Mouse (Mus musculus) ES-CJ7 (cell line): ENCODE measurements at regions not wholly inside any gene's neighbourhood (a gene's known extent, or its start where the extent isn't known, plus 50 kb on each side); places are given as distances from the start of the nearest gene placed in this dataset.

Experiments used
- DNase-seq: peaks from one replicate; pipeline ENCODE4 v3.0.0; 2011; ENCODE audit warnings: low read depth, low spot score

- DNase-seq = no peak
Observed at GRCm38 (mm10) chr1:144452141-144452540, 115.3 kb downstream of the Rgs21 start.

- no peak for DNase-seq
Observed at GRCm38 (mm10) chr1:144451731-144452130, 115.7 kb downstream of the Rgs21 start.

DNA sequence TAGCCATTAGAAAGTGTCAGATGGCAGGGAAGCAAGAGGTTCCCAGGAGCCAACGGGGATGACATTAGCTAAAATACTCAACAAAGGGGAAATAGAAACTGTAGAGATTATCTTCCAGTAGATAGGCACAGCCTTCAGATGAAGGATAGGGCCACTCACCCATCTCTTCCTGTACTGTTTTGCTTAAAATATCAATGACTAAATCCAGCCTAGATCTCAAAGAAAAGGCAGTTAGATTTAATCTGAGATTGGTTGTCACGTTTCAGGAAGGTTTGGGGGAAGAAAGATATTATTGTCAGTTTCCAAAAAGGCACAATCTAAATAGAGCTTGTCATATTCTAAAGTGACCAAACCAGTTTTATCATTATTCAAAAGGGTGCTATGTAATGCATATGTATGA is 130.8 kb downstream of the Rgs21 start:
- DNase-seq = no peak

GRCm38 (mm10) chr1:144432816-144433215 is 134.7 kb downstream of the Rgs21 start:
- DNase-seq = no peak

DNA sequence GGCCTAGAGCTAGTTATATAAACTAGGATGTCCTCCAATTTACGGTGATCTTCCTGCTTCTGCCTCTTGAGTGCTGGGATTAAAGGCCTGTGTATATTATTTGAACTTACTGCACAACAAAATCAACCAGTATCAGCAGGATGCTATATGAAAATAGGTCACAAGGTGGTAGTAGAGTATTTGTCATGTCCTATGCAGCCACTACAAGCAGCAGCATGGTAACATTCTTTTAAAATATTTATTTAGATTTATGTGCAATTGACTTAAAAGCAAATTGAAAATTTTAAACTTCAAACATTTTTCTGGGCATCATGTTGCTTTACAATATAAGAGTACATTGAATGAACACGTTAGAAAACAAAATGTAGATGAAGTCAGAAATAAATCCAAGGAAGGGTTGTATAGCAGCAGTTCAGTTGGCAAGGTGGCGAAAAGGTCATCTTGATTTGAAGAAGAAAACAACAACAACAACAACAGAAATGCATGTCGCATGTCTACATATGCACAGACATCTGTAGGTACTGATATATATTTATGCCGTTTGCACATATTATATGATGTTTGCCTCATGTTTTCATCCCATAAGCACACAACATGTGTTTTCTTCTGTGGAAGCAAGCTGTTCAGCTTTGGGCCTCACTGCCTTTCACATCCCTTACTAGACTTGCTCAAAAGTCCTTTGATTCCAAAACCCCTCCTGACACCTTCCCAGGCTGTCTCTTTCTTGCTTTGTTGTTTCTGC is 135.8 kb downstream of the Rgs21 start:
- DNase-seq = no peak

DNA sequence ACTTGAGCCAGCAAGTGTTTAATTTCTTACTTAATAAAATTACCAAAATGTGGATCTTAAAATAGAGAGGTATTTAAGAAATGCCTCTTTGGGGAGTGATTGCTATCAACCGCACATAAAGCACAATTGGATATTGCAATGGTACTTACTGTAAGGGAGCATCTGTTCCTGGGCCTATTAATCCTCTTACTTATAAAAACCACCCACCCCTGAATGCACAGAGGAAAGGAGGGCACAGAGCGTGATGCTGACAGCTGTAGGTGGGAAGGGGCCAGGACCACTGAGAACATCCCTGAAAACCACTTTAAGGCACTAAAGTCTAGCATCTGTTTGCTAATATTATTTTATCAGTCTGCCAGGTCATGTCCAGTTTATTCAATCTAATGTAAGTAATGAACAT is 146.1 kb downstream of the Rgs21 start:
- no peak for DNase-seq

DNA sequence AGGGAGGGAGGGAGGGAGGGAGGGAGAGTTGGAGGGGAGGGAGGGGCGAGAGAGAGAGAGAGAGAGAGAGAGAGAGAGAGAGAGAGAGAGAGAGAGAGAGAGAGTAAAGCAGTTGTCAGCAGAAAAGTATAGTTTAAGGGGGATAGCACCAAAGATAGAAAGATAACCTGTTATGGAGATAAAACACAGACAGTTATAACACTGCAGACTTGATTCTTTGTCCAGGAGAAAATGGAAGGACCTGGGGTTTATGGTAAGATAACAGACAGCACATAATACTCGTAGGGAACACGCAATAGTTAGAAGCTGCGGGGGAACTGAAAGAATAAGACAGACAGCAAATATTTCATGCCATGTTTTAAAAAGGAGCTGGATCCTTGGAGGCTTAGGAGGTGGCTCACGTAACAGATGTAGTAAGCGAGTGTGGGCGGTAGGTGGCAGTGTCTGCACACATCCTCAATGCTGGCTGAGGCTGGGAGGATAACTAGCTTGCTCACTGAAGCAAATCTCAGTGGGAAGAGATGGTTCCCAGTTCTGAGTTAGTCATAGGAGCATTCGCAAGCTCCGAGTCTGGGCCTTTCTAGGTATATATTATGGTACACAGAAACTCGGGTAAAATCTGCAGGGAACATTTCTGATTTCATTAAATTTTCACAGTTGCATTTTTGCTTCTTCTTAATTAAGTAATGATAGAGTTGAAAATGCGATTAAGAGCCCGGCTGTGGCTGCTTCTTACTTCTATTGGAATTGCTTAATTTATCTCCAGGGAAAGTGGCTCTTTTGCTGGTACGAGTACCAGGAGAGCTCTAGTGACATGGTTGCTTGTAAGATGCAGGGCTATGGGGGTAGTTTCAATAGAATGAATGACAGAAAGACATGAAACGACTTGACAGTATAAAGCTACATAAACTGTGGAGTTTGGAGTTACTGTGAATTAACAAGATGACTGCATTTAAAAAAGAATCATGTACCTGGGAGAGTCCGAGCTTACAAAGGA is 157.6 kb upstream of the Rgs1 start:
- DNase-seq = peak; percentile 79

- DNase-seq = no peak
Observed at GRCm38 (mm10) chr1:144405724-144406123, 156.7 kb upstream of the Rgs1 start.

GRCm38 (mm10) chr1:144405031-144405430 is 156.0 kb upstream of the Rgs1 start:
- no peak for DNase-seq

DNA sequence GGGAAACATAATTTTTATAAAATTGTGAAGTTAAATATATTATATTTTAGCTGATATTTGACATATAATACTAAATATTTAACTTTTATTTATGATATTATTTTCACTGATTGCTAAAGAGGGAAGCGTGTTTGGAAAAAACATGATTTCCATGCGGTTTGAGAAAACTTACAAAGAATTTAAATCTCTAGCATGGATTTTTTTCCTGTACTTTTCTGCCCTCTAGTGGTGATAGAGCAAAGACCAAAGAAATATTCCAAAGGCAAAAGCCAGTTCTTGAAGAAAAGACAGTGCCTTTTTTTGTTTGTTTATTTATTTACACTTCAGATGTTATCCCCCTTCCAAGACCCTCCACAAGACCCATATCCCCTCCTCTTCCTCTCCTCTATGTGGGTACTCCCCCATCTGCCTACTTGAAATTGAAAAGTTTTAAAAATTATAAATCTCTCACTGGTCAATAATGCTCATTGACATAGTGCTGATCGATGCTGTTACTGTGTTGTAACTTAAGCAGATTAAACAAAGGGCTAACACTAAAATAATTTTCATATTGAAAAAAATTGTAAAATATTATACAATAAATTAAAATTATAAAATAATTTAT is 131.1 kb upstream of the Rgs1 start:
- DNase-seq = peak; percentile 45

DNA sequence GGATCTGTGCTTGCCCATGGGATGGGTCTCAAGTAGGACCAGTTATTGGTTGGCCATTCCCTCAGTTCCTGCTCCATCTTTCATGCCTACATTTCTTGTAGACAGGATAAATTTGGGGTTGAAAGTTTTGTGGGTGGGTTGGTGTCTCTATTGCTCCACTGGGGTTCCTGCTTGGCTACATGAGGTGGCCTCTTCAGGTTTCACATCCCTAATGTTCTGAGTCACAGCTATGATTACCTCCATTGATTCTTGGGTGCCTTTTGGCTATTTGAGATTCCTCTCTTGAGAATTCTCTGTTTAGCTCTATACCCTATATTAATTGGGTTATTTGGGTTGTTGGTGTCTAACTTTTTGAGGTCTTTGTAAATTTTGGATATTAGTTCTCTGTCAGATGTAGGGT is 125.1 kb upstream of the Rgs1 start:
- no peak for DNase-seq

GRCm38 (mm10) chr1:144367492-144367891 is 118.5 kb upstream of the Rgs1 start:
- no peak for DNase-seq

GRCm38 (mm10) chr1:144355560-144356310 is 106.7 kb upstream of the Rgs1 start:
- no peak for DNase-seq

- DNase-seq = no peak
Observed at GRCm38 (mm10) chr1:144355041-144355440, 106.0 kb upstream of the Rgs1 start.

GRCm38 (mm10) chr1:144353320-144353719 is 104.3 kb upstream of the Rgs1 start:
- no peak for DNase-seq

DNA sequence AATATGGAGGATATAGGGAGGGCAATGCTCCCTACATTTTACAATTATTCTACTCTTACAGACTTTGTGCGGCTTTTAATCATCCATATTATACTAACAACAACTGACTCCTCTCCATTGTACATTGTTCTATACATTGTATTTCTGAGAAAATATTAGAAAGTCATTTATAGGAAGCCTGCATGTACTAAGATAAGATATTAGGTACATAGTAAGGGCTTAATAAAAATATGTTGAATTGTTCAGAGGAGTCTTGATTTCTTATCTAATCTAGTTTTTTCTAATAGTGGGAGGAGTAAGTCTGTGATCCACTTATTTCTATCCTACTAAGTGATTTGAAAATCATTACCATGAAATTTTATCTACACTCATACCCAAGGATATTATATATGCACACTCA is 94.8 kb upstream of the Rgs1 start:
- no peak for DNase-seq

DNA sequence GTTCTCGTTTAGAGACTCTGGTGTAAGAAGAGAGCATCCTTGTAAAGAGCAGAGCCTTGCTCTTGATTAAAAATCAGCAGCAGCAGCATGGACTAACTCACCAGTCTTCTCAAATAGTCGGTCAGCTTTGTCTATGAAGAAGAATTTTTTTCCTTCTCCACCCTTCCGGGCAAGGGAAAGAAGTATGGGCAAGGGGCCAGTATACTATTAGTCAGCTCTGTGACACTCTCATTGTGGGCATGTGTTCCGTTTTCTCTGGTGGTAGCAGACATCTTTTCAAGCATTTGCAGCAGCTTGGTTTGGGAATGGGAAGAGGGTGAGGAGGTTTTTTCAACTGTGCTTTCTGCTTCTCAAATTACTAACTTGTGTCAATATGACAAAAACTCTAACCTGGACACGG is 94.3 kb upstream of the Rgs1 start:
- no peak for DNase-seq

DNA sequence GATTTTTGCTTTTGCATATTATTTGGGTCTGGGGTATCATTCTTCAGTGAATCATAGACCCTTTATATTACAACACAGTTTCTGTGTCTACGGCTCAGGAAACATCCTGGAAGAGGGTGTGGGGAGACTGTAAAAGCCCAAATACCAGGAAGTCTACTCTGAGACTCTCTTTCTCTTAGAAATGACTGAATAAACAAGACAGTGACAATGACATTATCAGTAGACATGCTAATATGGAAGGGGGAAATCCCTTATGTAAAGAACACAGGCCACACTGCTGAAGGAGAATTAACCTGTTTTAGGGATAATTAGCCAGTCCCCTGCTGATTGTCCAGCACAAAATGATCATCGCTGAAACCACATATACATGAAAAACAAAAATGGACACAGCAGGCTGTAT is 88.5 kb upstream of the Rgs1 start:
- no peak for DNase-seq

DNA sequence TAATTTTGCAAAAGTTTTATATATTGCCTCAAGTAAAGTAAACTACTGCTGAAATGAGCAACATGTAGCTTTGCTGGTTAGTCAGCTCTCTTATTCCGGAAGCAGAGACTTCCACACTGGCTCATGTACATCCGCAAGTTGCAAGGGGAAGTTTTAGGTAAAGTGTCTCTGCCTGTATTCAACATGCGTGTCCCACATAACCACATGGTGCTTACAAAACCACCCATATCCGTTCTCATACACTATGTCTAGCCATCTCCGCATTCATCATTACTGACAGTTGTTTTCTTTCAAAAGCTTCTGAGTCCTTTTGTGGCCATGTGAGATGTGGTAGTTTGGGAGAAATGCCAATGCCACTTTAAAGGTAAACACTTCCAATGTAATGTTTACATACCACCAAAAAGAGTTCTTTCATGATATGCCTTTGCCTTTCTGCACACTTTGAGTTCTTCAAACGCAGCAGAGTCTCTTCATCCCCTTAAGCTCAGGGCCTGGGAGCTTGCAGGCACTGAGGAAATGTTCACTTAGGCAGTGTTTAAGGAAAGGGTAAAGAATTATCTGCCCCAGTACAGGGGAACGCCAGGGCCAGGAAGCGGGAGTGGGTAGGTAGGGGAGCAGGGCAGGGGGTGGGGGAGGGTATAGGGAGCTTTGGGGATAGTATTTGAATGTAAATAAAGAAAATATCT is 81.5 kb upstream of the Rgs1 start:
- no peak for DNase-seq

DNA sequence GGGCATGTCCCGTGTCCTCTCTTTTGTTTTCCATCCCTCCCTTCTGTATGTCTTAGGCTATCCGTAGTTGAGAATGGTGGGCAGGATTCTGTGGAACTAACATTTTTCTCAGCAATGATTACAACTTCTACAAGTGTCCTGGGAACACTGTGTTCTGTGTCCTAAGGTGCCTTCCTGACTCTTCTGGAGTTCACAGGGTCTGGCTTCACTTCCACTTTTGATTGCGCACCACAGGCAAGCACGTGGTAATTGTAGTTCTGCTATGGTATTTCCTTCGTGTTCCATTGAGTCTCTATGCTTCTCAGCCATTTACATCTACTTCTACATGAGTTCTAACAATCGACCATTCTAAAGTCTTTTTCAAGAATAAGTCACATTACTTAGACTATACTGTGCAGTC is 70.4 kb upstream of the Rgs1 start:
- no peak for DNase-seq

- DNase-seq = no peak
Observed at GRCm38 (mm10) chr1:144318289-144318688, 69.2 kb upstream of the Rgs1 start.
